Mouse (Mus musculus): ENCODE results near the gene Atg16l2. TPM values are rescaled to one million over a fixed set of nuclear protein-coding genes. Genes with fewer than 3 reads are reported as not detected.

Atg16l2 gene
- total RNA-seq, 1 experiment = 24.2 TPM

DNA sequence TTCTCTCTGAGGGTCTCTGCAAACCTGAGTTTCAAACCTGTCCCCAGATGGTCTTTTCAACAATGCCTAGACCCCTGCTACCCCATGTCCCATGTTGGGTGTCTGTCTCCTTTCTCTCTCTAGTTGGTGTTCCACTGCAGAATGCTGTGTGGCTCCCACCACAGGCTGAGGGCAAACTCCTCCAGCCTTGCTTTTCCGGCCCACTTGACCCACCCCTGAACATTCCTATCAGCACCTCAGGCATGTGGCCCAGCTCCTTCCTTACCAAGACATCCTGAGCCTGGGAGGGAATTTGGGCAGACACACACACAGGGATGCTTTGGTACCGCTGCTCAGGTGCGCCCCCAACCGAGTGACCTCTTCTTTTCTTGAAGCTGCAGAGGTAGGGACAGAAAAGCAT lies 8.4 kb downstream of the Atg16l2 start:
- no peaks in the 10 kb centered on the region for H3K9me3 ChIP-seq (ENCODE audit: control insufficient read depth, insufficient read depth, low read depth, low read length)
- H3K36me3 ChIP-seq (ENCODE audit: control insufficient read depth, insufficient read depth, low read length, poor library complexity, severe bottlenecking) = peaks cover 4% of the 10 kb centered on the region; the same call in 1 of the 2 replicates
- no peak overlapping the region for H3K27ac ChIP-seq (ENCODE audit: insufficient read depth, low read depth, low read length, poor library complexity, severe bottlenecking)
- H3K9ac ChIP-seq (ENCODE audit: insufficient read depth, low read depth, low read length, poor library complexity, severe bottlenecking) = no peak overlapping the region
- no peak overlapping the region for H3K4me3 ChIP-seq (ENCODE audit: insufficient read depth in 1 of 2, low read depth in 1 of 2, low read length in 2 of 2, poor library complexity in 1 of 2, severe bottlenecking in 1 of 2)
- DNase-seq (ENCODE audit: low read depth, low spot score) = no peak
- TF ChIP-seq ZC3H11A (IDR thresholded peaks at IDR 0.05; ENCODE audit: borderline replicate concordance, low read depth, low read length) (no peak), HCFC1 (IDR thresholded peaks at IDR 0.05; ENCODE audit: borderline replicate concordance, insufficient read depth, low read length) (no peak), MAFK (IDR thresholded peaks at IDR 0.05; ENCODE audit: insufficient read depth, low read depth, low read length) (no peak), ZNF384 (IDR thresholded peaks at IDR 0.05; ENCODE audit: low read depth, low read length) (no peak), CHD2 (IDR thresholded peaks at IDR 0.05; ENCODE audit: low read depth, low read length) (no peak)
- H3K4me1 ChIP-seq (ENCODE audit: control insufficient read depth in 2 of 2, insufficient read depth in 2 of 2, low read length in 2 of 2, poor library complexity in 1 of 2) = peaks cover 0 to 4% of the 10 kb centered on the region in 2 experiments; a peak in 1 of 4 replicates
- in situ Hi-C loops (cut with MboI; ENCODE audit: low sequenced_read_pairs in 2 of 2, unreplicated experiment in 2 of 2) = loop anchor here in 1 of 2 experiments (25.0 kb wide), 1 partner anchor 231 kb away; no protein-coding TSS in a partner anchor

DNA sequence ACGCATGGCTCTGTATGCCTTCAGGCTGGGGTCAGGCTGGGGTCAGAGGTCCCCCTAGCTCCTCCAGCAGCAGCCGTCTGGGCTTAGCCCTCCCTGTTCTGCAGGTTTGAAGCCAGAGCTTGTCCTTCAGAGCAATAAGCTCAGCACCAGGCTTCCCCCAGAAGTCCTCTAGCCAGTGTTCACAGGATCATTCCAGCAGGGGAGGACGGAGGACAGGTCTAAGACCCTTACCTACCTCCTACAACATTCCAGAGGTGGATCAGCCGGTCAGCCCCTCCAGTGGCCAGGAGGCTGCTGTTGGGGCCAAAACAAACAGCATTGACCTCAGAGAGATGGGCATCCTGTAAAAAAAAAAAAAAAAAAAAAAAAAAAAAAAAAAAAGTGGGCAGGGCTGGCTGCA lies 8.9 kb downstream of the Atg16l2 start:
- Histone ChIP-seq H3K4me3 (ENCODE audit: insufficient read depth in 1 of 2, low read depth in 1 of 2, low read length in 2 of 2, poor library complexity in 1 of 2, severe bottlenecking in 1 of 2) (no peak overlapping the region), H3K9ac (ENCODE audit: insufficient read depth, low read depth, low read length, poor library complexity, severe bottlenecking) (no peak overlapping the region), H3K27ac (ENCODE audit: insufficient read depth, low read depth, low read length, poor library complexity, severe bottlenecking) (no peak overlapping the region), H3K36me3 (ENCODE audit: control insufficient read depth, insufficient read depth, low read length, poor library complexity, severe bottlenecking) (peaks cover 4% of the 10 kb centered on the region; the same call in 1 of the 2 replicates), H3K4me1 (ENCODE audit: control insufficient read depth in 2 of 2, insufficient read depth in 2 of 2, low read length in 2 of 2, poor library complexity in 1 of 2) (peaks cover 0 to 4% of the 10 kb centered on the region in 2 experiments; a peak in 1 of 4 replicates), H3K9me3 (ENCODE audit: control insufficient read depth, insufficient read depth, low read depth, low read length) (no peaks in the 10 kb centered on the region)
- no peak for DNase-seq (ENCODE audit: low read depth, low spot score)
- TF ChIP-seq HCFC1 (IDR thresholded peaks at IDR 0.05; ENCODE audit: borderline replicate concordance, insufficient read depth, low read length) (no peak), ZNF384 (IDR thresholded peaks at IDR 0.05; ENCODE audit: low read depth, low read length) (no peak), MAFK (IDR thresholded peaks at IDR 0.05; ENCODE audit: insufficient read depth, low read depth, low read length) (no peak), CHD2 (IDR thresholded peaks at IDR 0.05; ENCODE audit: low read depth, low read length) (no peak), ZC3H11A (IDR thresholded peaks at IDR 0.05; ENCODE audit: borderline replicate concordance, low read depth, low read length) (no peak)
- in situ Hi-C loops (cut with MboI; ENCODE audit: low sequenced_read_pairs in 2 of 2, unreplicated experiment in 2 of 2) = loop anchor here in 1 of 2 experiments (25.0 kb wide), 1 partner anchor 231 kb away; no protein-coding TSS in a partner anchor

DNA sequence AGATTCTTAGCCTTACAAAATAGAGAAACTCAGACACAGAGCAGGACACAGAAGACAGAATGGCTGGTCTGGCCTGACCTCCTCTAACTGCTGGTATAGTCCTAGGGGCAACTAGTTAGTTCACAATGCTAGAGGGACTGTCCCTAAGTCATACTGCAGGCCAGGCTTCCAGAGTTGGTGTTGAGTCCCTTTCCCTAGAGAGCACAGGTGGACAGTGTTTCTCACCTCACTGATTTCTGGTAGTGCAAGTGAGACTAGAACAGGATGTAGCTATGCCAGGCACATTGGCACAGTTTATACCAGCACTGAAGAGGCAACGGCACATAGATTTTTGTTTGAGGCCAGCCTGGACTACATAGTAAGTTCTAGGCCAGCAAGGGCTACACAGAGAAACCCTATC lies 9.4 kb downstream of the Atg16l2 start:
- TF ChIP-seq CHD2 (IDR thresholded peaks at IDR 0.05; ENCODE audit: low read depth, low read length) (no peak), HCFC1 (IDR thresholded peaks at IDR 0.05; ENCODE audit: borderline replicate concordance, insufficient read depth, low read length) (no peak), ZC3H11A (IDR thresholded peaks at IDR 0.05; ENCODE audit: borderline replicate concordance, low read depth, low read length) (no peak), MAFK (IDR thresholded peaks at IDR 0.05; ENCODE audit: insufficient read depth, low read depth, low read length) (no peak), ZNF384 (IDR thresholded peaks at IDR 0.05; ENCODE audit: low read depth, low read length) (no peak)
- no peaks in the 10 kb centered on the region for H3K9me3 ChIP-seq (ENCODE audit: control insufficient read depth, insufficient read depth, low read depth, low read length)
- DNase-seq (ENCODE audit: low read depth, low spot score) = no peak
- no peak overlapping the region for H3K4me3 ChIP-seq (ENCODE audit: insufficient read depth in 1 of 2, low read depth in 1 of 2, low read length in 2 of 2, poor library complexity in 1 of 2, severe bottlenecking in 1 of 2)
- H3K9ac ChIP-seq (ENCODE audit: insufficient read depth, low read depth, low read length, poor library complexity, severe bottlenecking) = no peak overlapping the region
- H3K4me1 ChIP-seq (ENCODE audit: control insufficient read depth in 2 of 2, insufficient read depth in 2 of 2, low read length in 2 of 2, poor library complexity in 1 of 2) = peaks cover 0 to 4% of the 10 kb centered on the region in 2 experiments; a peak in 1 of 4 replicates
- in situ Hi-C loops (cut with MboI; ENCODE audit: low sequenced_read_pairs in 2 of 2, unreplicated experiment in 2 of 2) = loop anchor here in 1 of 2 experiments (25.0 kb wide), 1 partner anchor 230 kb away; no protein-coding TSS in a partner anchor
- peaks cover 4% of the 10 kb centered on the region; the same call in 1 of the 2 replicates for H3K36me3 ChIP-seq (ENCODE audit: control insufficient read depth, insufficient read depth, low read length, poor library complexity, severe bottlenecking)
- no peak overlapping the region for H3K27ac ChIP-seq (ENCODE audit: insufficient read depth, low read depth, low read length, poor library complexity, severe bottlenecking)

DNA sequence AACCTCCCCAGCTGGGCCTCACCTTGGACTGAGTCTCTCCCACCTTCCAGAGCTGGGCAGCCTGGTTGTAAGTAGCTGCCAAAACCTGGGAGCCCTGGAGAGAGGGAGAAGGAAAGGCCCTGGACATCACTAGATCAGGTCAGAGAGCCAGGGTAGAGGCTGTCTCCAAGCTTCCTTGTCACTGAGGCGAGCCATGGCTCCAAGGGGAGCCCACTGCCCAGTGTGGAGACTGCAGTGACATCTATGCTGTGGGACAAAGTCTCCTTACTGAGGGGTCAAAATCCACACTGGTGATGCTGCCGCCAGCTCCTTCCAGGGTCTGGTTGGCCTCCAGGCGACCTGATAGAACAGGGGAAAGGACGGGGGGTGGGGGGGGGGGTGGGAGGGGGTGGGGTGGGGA lies 10.0 kb downstream of the Atg16l2 start:
- in situ Hi-C loops (cut with MboI; ENCODE audit: low sequenced_read_pairs in 2 of 2, unreplicated experiment in 2 of 2) = loop anchor here in 1 of 2 experiments (25.0 kb wide), 1 partner anchor 230 kb away; no protein-coding TSS in a partner anchor
- TF ChIP-seq MAFK (IDR thresholded peaks at IDR 0.05; ENCODE audit: insufficient read depth, low read depth, low read length) (no peak), HCFC1 (IDR thresholded peaks at IDR 0.05; ENCODE audit: borderline replicate concordance, insufficient read depth, low read length) (no peak), CHD2 (IDR thresholded peaks at IDR 0.05; ENCODE audit: low read depth, low read length) (no peak), ZNF384 (IDR thresholded peaks at IDR 0.05; ENCODE audit: low read depth, low read length) (no peak), ZC3H11A (IDR thresholded peaks at IDR 0.05; ENCODE audit: borderline replicate concordance, low read depth, low read length) (no peak)
- no peak overlapping the region for H3K9ac ChIP-seq (ENCODE audit: insufficient read depth, low read depth, low read length, poor library complexity, severe bottlenecking)
- no peak overlapping the region for H3K27ac ChIP-seq (ENCODE audit: insufficient read depth, low read depth, low read length, poor library complexity, severe bottlenecking)
- peaks cover 0 to 4% of the 10 kb centered on the region in 2 experiments; a peak in 1 of 4 replicates for H3K4me1 ChIP-seq (ENCODE audit: control insufficient read depth in 2 of 2, insufficient read depth in 2 of 2, low read length in 2 of 2, poor library complexity in 1 of 2)
- H3K9me3 ChIP-seq (ENCODE audit: control insufficient read depth, insufficient read depth, low read depth, low read length) = no peaks in the 10 kb centered on the region
- H3K36me3 ChIP-seq (ENCODE audit: control insufficient read depth, insufficient read depth, low read length, poor library complexity, severe bottlenecking) = peaks cover 4% of the 10 kb centered on the region; the same call in 1 of the 2 replicates
- DNase-seq (ENCODE audit: low read depth, low spot score) = no peak
- no peak overlapping the region for H3K4me3 ChIP-seq (ENCODE audit: insufficient read depth in 1 of 2, low read depth in 1 of 2, low read length in 2 of 2, poor library complexity in 1 of 2, severe bottlenecking in 1 of 2)
